Mouse (Mus musculus): ENCODE results near the gene Olfr1555-ps1.

DNA sequence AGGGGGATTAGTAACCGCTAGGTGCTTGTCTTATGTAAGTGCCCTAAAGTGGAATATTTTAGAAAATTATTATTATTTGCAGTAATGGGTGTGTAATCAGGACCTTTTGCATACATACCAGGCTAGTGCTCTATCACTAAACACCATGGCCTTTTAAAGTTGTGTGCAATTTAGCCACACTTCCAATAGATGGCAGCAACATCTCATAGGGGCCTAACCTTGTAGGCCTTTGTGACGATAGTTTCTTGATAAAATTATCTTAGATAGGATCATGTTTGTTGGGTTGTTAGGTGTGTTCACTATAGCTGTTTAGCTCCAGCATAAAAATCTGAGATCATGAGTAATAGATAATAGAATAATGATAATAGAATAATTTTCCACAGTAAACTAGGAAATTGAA lies 35.6 kb downstream of the Olfr1555-ps1 start:
- TF ChIP-seq HCFC1 (IDR thresholded peaks at IDR 0.05; ENCODE audit: borderline replicate concordance, insufficient read depth, low read length), result no peak
- TF ChIP-seq CHD2 (IDR thresholded peaks at IDR 0.05; ENCODE audit: low read depth, low read length), result no peak
- TF ChIP-seq MAFK (IDR thresholded peaks at IDR 0.05; ENCODE audit: insufficient read depth, low read depth, low read length), result no peak
